Mouse (Mus musculus) lung, embryonic 14.5 days (tissue): ENCODE results near the gene Ubn2. TPM values are rescaled to one million over a fixed set of nuclear protein-coding genes. Genes with fewer than 3 reads are reported as not detected.

Experiments
- ATAC-seq: fragments of 200-750 bp; cut with Nextera tagmentation; 2 replicates; pipeline ENCODE4 v1.8.0; 2017; ENCODE audit warnings: mild to moderate bottlenecking, moderate TSS enrichment, moderate library complexity; ENCODE audit not compliant: insufficient read depth
- DNase-seq: peaks from one replicate; pipeline ENCODE4 v3.0.0-alpha.2; 2015
- H3K27ac ChIP-seq: fragments of 300-500 bp; sonication (generic); 2 replicates; pipeline ENCODE4 v1.5.1; 2014; ENCODE audit warnings: low read depth, mild to moderate bottlenecking, moderate library complexity
- H3K27me3 ChIP-seq: fragments of 300-500 bp; sonication (generic); 2 replicates; pipeline ENCODE4 v1.6.1; 2014; ENCODE audit warnings: low read length, control low read depth; ENCODE audit not compliant: insufficient read depth
- H3K36me3 ChIP-seq: fragments of 300-500 bp; sonication (generic); 2 replicates; pipeline ENCODE4 v1.6.1; 2014; ENCODE audit warnings: control low read depth; ENCODE audit not compliant: insufficient read depth
- H3K4me1 ChIP-seq: fragments of 300-500 bp; sonication (generic); 2 replicates; pipeline ENCODE4 v1.6.1; 2014; ENCODE audit warnings: antibody characterized with exemption, control low read depth; ENCODE audit not compliant: insufficient read depth
- H3K4me2 ChIP-seq: fragments of 300-500 bp; sonication (generic); 2 replicates; pipeline ENCODE4 v1.6.1; 2014; ENCODE audit warnings: mild to moderate bottlenecking
- H3K4me3 ChIP-seq: fragments of 300-500 bp; sonication (generic); 2 replicates; pipeline ENCODE4 v1.5.1; 2014; ENCODE audit warnings: low read depth, low read length
- H3K9ac ChIP-seq: fragments of 300-500 bp; sonication (generic); 2 replicates; pipeline ENCODE4 v1.6.1; 2014
- H3K9me3 ChIP-seq: fragments of 300-500 bp; sonication (generic); 2 replicates; pipeline ENCODE4 v1.6.1; 2016; ENCODE audit warnings: low read depth, low read length, control low read depth
- CTCF ChIP-seq: IDR thresholded peaks from 2 replicates; pipeline ENCODE4 v1.5.1; 2016; ENCODE audit warnings: antibody characterized with exemption, low read depth
- WGBS: fragments of 180-500 bp; shearing (Covaris S2); extraction: QIAGEN DNeasy Blood & Tissue Kit; methylation state at CpG from one replicate; pipeline ENCODE4 v1.1.7; 2014; 5-methylcytosine and 5-hydroxymethylcytosine counted together
- microRNA-seq: library from miRNA; unstranded; fragments of <30 nt; microRNA quantifications from one replicate; pipeline ENCODE4, GENCODE M21; 2016; ENCODE audit warnings: borderline number of aligned reads
- polyA plus RNA-seq: library from polyadenylated mRNA; unstranded; fragments of >200 nt; fragmentation: Nextera tagmentation; extraction: Ambion mirVana; gene quantifications from 2 replicates; pipeline ENCODE4 v1.2.1, GENCODE M21; 2014

Gene Ubn2
- polyA plus RNA-seq, 1 experiment from 2014 or later = 17.4 TPM

DNA sequence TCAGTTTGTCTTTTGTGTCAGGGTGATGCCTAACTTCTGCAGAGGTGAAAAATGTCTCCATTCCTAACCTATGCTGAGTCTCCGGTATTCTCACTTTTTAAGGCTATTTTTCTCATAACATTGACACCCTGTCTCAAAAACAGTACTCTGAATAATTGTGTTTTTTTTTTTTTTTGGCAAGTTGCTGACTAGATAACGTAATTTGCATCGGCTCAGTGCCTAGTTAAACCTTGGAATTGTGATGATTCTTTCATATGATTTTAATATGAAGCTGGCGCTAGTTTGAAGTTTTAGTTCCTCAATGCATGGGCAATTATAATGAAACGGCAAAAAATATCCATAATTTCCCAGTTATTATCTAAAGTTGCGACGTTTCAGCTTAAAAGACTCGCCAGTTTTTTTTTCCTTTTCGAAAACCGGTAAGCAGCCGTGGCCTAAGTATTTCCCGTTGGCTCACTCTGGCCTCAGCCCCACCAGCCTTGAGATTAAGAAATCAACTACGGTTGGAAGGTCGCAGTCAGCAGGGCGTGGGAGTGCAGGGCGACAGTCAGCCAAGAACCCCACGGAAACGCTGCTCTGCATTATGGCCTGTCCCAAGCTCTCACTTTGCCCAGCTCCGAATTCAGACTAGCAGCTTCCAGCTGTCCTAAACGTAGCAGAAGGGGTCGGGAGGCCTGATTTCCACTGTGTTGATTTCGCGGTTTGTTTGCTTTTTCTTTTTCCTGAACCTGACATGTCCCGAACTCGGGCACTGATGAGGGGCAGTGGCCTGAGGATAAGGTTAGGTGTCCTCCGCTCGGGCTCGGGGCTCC lies 116.7 kb downstream of the Ubn2 start:
- Histone ChIP-seq H3K9ac (peak overlapping the region; percentile 77), H3K27me3 (no peaks in the 10 kb centered on the region), H3K9me3 (no peaks in the 10 kb centered on the region), H3K27ac (peak overlapping the region; percentile 97), H3K4me2 (peak overlapping the region; percentile 81), H3K4me1 (no peaks in the 10 kb centered on the region), H3K4me3 (peak overlapping the region; percentile 75), H3K36me3 (peaks cover 4% of the 10 kb centered on the region; the same call in 1 of the 2 replicates)
- DNase-seq = peak; percentile 72
- peak; percentile 25 for ATAC-seq
- no peak for TF ChIP-seq CTCF
- 4% methylated on average over 28 of the region's 28 CpGs for WGBS

DNA sequence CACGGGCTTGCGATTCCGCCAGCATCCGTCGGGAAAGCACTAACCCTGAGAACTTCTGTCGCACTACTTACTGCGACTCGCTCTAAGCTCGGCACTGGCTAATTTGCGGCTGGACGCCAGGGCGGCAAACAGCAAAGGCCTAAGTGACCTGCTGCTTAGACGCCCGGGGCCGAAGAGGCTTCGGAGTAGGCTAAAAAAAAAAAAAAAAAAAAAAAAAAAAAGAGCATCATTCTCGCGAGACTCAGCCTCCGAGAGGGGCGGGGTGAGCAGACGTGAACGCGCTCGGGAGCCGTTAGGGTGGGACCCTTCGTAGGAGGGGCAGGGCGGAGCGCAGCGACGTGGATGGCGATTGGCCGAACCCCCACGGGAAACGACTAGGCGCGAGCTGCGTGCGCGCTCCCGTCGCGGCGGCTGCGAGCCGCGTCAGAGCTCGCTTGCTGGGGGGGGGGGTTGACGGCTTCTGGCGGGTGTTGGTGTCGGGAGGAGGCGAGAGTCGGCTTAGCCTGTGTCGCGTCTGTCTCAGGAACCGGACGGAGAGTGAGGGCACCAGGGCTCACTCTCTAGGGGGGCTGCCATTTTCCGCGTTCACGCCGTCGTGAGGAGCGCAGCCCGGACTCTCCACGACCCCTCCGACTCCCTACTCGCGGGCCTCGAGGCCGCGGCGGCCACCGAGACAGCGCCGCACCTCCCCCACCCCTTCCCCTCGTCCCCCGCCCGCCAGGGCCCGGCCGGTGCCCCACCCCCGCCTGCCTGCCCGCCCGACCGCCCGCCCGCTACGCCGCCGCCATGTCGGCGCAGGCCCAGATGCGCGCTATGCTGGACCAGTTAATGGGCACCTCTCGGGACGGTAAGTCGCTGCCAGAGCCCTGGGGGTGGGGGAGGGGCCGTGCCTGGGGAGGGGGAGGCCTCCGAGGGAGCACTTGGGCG lies 117.6 kb downstream of the Ubn2 start, which contains the start of gene Luc7l2:
TSS of gene Luc7l2 (plus strand) at position 273 of the 927 bp plus-strand sequence.
- ATAC-seq (peak; percentile 88), DNase-seq (peak; percentile 99)
- TF ChIP-seq CTCF = 0 out of 2 replicates have a peak, but pooled peaks have one; percentile 8
- peak within 1 kb of the TSS; percentile 97 for H3K27ac ChIP-seq
- under 1% methylated on average over 96 of the region's 98 CpGs for WGBS
- no peaks in the 10 kb centered on the region for H3K4me1 ChIP-seq
- peaks cover 4% of the 10 kb centered on the region; the same call in 1 of the 2 replicates for H3K36me3 ChIP-seq
- no peaks in the 10 kb centered on the region for H3K9me3 ChIP-seq
- H3K4me2 ChIP-seq = peak within 1 kb of the TSS; percentile 81
- H3K27me3 ChIP-seq = no peaks in the 10 kb centered on the region
- H3K4me3 ChIP-seq = peak within 1 kb of the TSS; percentile 75
- H3K9ac ChIP-seq = peak within 1 kb of the TSS; percentile 91

DNA sequence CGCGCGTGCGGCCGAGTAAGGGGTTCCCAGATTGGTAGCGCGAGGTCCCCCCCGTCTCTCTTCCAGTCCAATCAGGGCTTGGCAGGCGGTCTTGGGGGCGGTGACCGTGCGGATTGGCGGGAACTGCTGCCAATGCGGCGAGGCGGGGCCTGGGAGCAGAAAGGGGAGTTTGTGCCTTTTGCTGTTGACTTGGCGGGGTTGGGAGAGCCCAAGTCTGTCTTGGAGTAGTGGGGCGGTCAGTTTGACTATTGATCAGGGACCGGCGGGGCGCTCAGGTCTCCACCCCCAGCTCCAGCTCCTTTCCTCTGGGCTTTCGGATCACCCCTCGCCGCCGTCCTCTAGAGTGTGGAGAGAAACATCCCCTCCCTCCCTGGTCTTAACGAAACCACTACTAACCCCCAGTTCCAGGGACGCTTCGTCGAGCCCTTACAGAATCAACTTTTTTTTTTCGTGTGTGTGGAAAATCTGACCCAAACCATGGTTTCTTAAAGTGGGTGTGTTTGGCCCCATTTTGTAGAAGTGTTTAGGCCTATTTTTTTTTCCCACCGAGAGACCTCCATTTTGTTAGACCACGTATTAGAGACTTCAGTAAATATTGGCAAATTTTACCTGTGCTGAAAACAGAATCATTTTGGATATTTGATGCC lies 118.4 kb downstream of the Ubn2 start:
- peak; percentile 99 for DNase-seq
- WGBS = under 1% methylated on average over 32 of the region's 32 CpGs
- Histone ChIP-seq H3K4me1 (no peaks in the 10 kb centered on the region), H3K36me3 (peaks cover 4% of the 10 kb centered on the region; the same call in 1 of the 2 replicates), H3K9ac (peak overlapping the region; percentile 91), H3K27me3 (no peaks in the 10 kb centered on the region), H3K4me2 (peak overlapping the region; percentile 61), H3K27ac (peak overlapping the region; percentile 97), H3K9me3 (no peaks in the 10 kb centered on the region), H3K4me3 (peak overlapping the region; percentile 75)
- peak; percentile 95 for ATAC-seq
- TF ChIP-seq CTCF = no peak

DNA sequence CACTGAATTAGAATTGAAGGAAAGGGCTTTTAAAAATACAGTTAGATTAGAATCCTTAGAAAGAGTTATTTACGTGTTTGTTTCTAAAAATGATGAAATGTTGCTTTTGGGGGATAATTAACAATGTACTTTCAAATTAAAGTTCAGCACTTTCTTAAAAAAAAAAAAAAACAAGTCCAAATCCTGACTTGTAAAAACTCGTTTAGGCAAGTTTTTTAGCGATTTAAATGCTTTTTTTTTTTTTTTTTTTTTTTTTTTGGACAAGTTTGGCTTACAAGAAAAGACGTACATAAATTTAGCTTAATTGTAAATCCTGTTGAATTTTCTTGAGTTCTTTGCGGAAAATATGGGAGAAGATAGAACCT lies 118.9 kb downstream of the Ubn2 start:
- Histone ChIP-seq H3K27ac (0 out of 2 replicates have a peak overlapping the region, but pooled peaks have one; percentile 97), H3K36me3 (peaks cover 7% of the 10 kb centered on the region; the same call in 1 of the 2 replicates), H3K27me3 (no peaks in the 10 kb centered on the region), H3K9me3 (no peaks in the 10 kb centered on the region), H3K4me2 (peak overlapping the region; percentile 61), H3K4me3 (peak overlapping the region; percentile 75), H3K4me1 (no peaks in the 10 kb centered on the region), H3K9ac (peak overlapping the region; percentile 91)
- no peak for TF ChIP-seq CTCF
- ATAC-seq (no peak), DNase-seq (no peak)
- 14% methylated on average over 5 of the region's 5 CpGs for WGBS

Small RNAs within 50 kb of the gene (microRNA-seq; reads per million reads assigned to microRNA genes)
- not detected for gene Mir7670

Other genes with a start within 250 kb of the Ubn2 start
- gene D630045J12Rik, start 179.9 kb upstream of the Ubn2 start, polyA plus RNA-seq = 5.9 and 6.2 TPM in 2 replicates
- 14.2 and 14.4 TPM in 2 replicates for gene Zc3hav1l, start 134.7 kb upstream of the Ubn2 start, polyA plus RNA-seq
- gene Zc3hav1, start 79.3 kb upstream of the Ubn2 start, polyA plus RNA-seq = 4.7 and 5.7 TPM in 2 replicates
- gene Ttc26, start 52.5 kb upstream of the Ubn2 start, polyA plus RNA-seq = 9.0 and 9.2 TPM in 2 replicates
- gene Fmc1, start 99.6 kb downstream of the Ubn2 start, polyA plus RNA-seq = 102 and 109 TPM in 2 replicates
- 47.0 and 47.2 TPM in 2 replicates for gene Luc7l2, start 117.4 kb downstream of the Ubn2 start, polyA plus RNA-seq
- gene Klrg2, start 203.3 kb downstream of the Ubn2 start, polyA plus RNA-seq = 0.22 and 0.42 TPM in 2 replicates
- gene Clec2l, start 229.1 kb downstream of the Ubn2 start, polyA plus RNA-seq = 1.6 and 3.1 TPM in 2 replicates